Mouse (Mus musculus) heart, adult 2 months (tissue): ENCODE data around the gene Plcl1.

Source experiments
- CTCF ChIP-seq: fragments of 200-600 bp; IDR thresholded peaks from 2 replicates; pipeline ENCODE4 v1.8.1; 2022; ENCODE audit warnings: antibody characterized with exemption, mild to moderate bottlenecking, moderate library complexity
- EP300 ChIP-seq: fragments of 200-500 bp; IDR thresholded peaks from 2 replicates; pipeline ENCODE4 v1.6.1; 2011; ENCODE audit warnings: low read depth, low read length, control low read depth; ENCODE audit not compliant: insufficient read depth
- POLR2A ChIP-seq: fragments of 200-500 bp; IDR thresholded peaks from 2 replicates; pipeline ENCODE4 v1.6.1; 2011; ENCODE audit warnings: mild to moderate bottlenecking, low read depth, low read length, control low read depth; ENCODE audit not compliant: insufficient read depth

GRCm38 (mm10) chr1:55606405-55606804, 200.7 kb downstream of the Plcl1 start:
- TF ChIP-seq POLR2A (no peak), CTCF (no peak), EP300 (no peak)
